Mouse (Mus musculus): ENCODE results near the gene Gm10428.

GRCm38 (mm10) chr11:62776510-62776909, 23.6 kb downstream of the Gm10428 start:
- TF ChIP-seq CTCF (IDR thresholded peaks at IDR 0.05; ENCODE audit: low read depth, low read length), result no peak
- TF ChIP-seq GATA1 (IDR thresholded peaks at IDR 0.05; ENCODE audit: borderline replicate concordance, low read length), result no peak
- no peak for TF ChIP-seq TAL1 (conservative IDR thresholded peaks at IDR 0.05; ENCODE audit: low read depth, low read length)
- no peak for TF ChIP-seq POLR2AphosphoS5 (IDR thresholded peaks at IDR 0.05; ENCODE audit: insufficient replicate concordance, low read depth, low read length)
